In genomic region chr19:7034006-7034405, GRCm38 (mm10) we compare ENCODE assay signal across 31 mouse cellular contexts. TPM values are rescaled to one million over a fixed set of nuclear protein-coding genes. Genes with fewer than 3 reads are reported as not detected.
A peak's percentile ranks its signal among the peaks of the same experiment; 100 is the strongest.
DNase-seq lines count a peak whose midpoint lies in the region; ATAC-seq and TF ChIP-seq lines count a peak whose summit lies in the region.
"Had no signal": no experiment of that assay in that cellular context is flagged by ENCODE, and none has a peak within 500 bp of the region (broad histone marks: within the 10 kb centered on the region; RNA-seq: fewer than 3 reads in every experiment).

No protein-coding gene starts in this region.

- no peaks in the 10 kb centered on the region for H3K27me3 ChIP-seq in liver, embryonic 14.5 days (ENCODE audit: control insufficient read depth, insufficient read depth, low read length)
- H3K27me3 ChIP-seq in heart, embryonic 11.5 days (ENCODE audit: control insufficient read depth, insufficient read depth, low read length), result no peaks in the 10 kb centered on the region
- H3K27me3 ChIP-seq: embryonic facial prominence, embryonic 13.5 days; forebrain, embryonic 12.5 days; forebrain, embryonic 15.5 days; heart, embryonic 12.5 days; heart, embryonic 15.5 days; hindbrain, embryonic 13.5 days; intestine, embryonic 15.5 days had no signal

- TF ChIP-seq CTCF in liver, embryonic 14.5 days (IDR thresholded peaks at IDR 0.05; ENCODE audit: low read depth), result peak; percentile 17; the same call in 1 of the 2 replicates

- no peak overlapping the region for H3K4me2 ChIP-seq in liver, embryonic 14.5 days (ENCODE audit: low read depth)
- no peak overlapping the region for H3K4me2 ChIP-seq in heart, embryonic 11.5 days
- H3K4me2 ChIP-seq: embryonic facial prominence, embryonic 13.5 days; forebrain, embryonic 12.5 days; forebrain, embryonic 15.5 days; heart, embryonic 12.5 days; heart, embryonic 15.5 days; hindbrain, embryonic 13.5 days; intestine, embryonic 15.5 days had no signal

- WGBS in liver, embryonic 14.5 days (ENCODE audit: insufficient replicate concordance), result 90% methylated on average over 5 of the region's 5 CpGs
- WGBS in heart, embryonic 11.5 days (ENCODE audit: insufficient replicate concordance), result 90% methylated on average over 5 of the region's 5 CpGs

- H3K4me1 ChIP-seq in liver, embryonic 14.5 days (replicated peaks; ENCODE audit: control insufficient read depth in 2 of 2, insufficient read depth in 2 of 2, low read length in 1 of 2), result peaks cover 16 to 18% of the 10 kb centered on the region in 2 experiments; a peak in 3 of 4 replicates
- peaks cover 15% of the 10 kb centered on the region for H3K4me1 ChIP-seq in heart, embryonic 11.5 days (ENCODE audit: control insufficient read depth, insufficient read depth, low read length)

- ATAC-seq in CD4-positive, CD25-positive, alpha-beta regulatory T cell, adult 4 months, result no peak
- ATAC-seq in liver, embryonic 14.5 days (ENCODE audit: insufficient read depth), result no peak
- ATAC-seq in heart, embryonic 11.5 days (replicated peaks; ENCODE audit: insufficient number of reproducible peaks, low FRiP score, low TSS enrichment), result no peak
- ATAC-seq: forebrain, embryonic 15.5 days; hindbrain, embryonic 16.5 days; intestine, embryonic 15.5 days had no signal

- no peaks in the 10 kb centered on the region for H3K9me3 ChIP-seq in liver, embryonic 14.5 days (ENCODE audit: control insufficient read depth, low read length)
- H3K9me3 ChIP-seq in heart, embryonic 11.5 days (replicated peaks; ENCODE audit: control insufficient read depth, low read length), result no peaks in the 10 kb centered on the region
- H3K9me3 ChIP-seq: embryonic facial prominence, embryonic 10.5 days; embryonic facial prominence, embryonic 13.5 days; forebrain, embryonic 12.5 days; forebrain, embryonic 15.5 days; heart, embryonic 12.5 days; heart, embryonic 15.5 days; hindbrain, embryonic 10.5 days; hindbrain, embryonic 13.5 days; intestine, embryonic 15.5 days had no signal

- H3K4me3 ChIP-seq in liver, embryonic 14.5 days (ENCODE audit: insufficient read depth in 1 of 2, low read depth in 2 of 2, low read length in 2 of 2), result no peak overlapping the region
- H3K4me3 ChIP-seq in heart, embryonic 11.5 days (ENCODE audit: low read depth, low read length), result no peak overlapping the region
- H3K4me3 ChIP-seq: embryonic facial prominence, embryonic 10.5 days; embryonic facial prominence, embryonic 13.5 days; erythroblast, embryonic 14.5 days; forebrain, embryonic 12.5 days; forebrain, embryonic 15.5 days; heart, embryonic 12.5 days; heart, embryonic 15.5 days; hindbrain, embryonic 10.5 days; hindbrain, embryonic 13.5 days; intestine, embryonic 15.5 days had no signal

- H3K9ac ChIP-seq in liver, embryonic 14.5 days (replicated peaks), result no peak overlapping the region
- no peak overlapping the region for H3K9ac ChIP-seq in heart, embryonic 11.5 days (ENCODE audit: low read depth, low read length)
- H3K9ac ChIP-seq: embryonic facial prominence, embryonic 13.5 days; forebrain, embryonic 12.5 days; forebrain, embryonic 15.5 days; heart, embryonic 12.5 days; heart, embryonic 15.5 days; hindbrain, embryonic 13.5 days; intestine, embryonic 15.5 days had no signal

- H3K27ac ChIP-seq in liver, embryonic 14.5 days, result no peak overlapping the region
- no peak overlapping the region for H3K27ac ChIP-seq in heart, embryonic 11.5 days (ENCODE audit: low read depth, low read length)
- H3K27ac ChIP-seq: embryonic facial prominence, embryonic 10.5 days; embryonic facial prominence, embryonic 13.5 days; forebrain, embryonic 12.5 days; forebrain, embryonic 15.5 days; heart, embryonic 15.5 days; hindbrain, embryonic 10.5 days; hindbrain, embryonic 13.5 days; intestine, embryonic 15.5 days had no signal

- TF ChIP-seq EP300 in liver, embryonic 14.5 days (IDR thresholded peaks at IDR 0.05; ENCODE audit: low read depth), result no peak

- peak; percentile 20 for DNase-seq in CD4-positive, CD25-positive, alpha-beta regulatory T cell, adult 2 months (ENCODE audit: low read depth, low spot score)
- DNase-seq in liver, embryonic 14.5 days (ENCODE audit: low read depth in 3 of 3, low spot score in 3 of 3), result no peak
- DNase-seq in liver (no peak), ES-CJ7 (ENCODE audit: low read depth, low spot score) (peak; percentile 46), ZHBTc4 (ENCODE audit: low read depth, low spot score) (peak; percentile 65)
- DNase-seq in cerebellum, postnatal 36 days, result no peak
- DNase-seq: adrenal gland, adult 2 months; adrenal gland, postnatal 14 days; cerebellum, adult 11 months; cerebellum, adult 2 months; cerebellum, adult 9-11 months; cerebellum, postnatal 25 days; embryo, embryonic 11 days; gastrocnemius, postnatal 10 days; gastrocnemius, postnatal 36 days; heart, adult 11 months; heart, postnatal 10 days; heart, postnatal 36 days had no signal

- peaks cover 60% of the 10 kb centered on the region for H3K36me3 ChIP-seq in liver, embryonic 14.5 days (replicated peaks; ENCODE audit: control insufficient read depth, insufficient read depth, low read depth)
- peaks cover 46% of the 10 kb centered on the region for H3K36me3 ChIP-seq in heart, embryonic 11.5 days (ENCODE audit: control insufficient read depth, insufficient read depth, low read length)

RNA-seq across cellular contexts. Expression of gene Stip1, which starts 5.8 kb away (rescaled TPM):
- polyA plus RNA-seq in CD4-positive, CD25-positive, alpha-beta regulatory T cell, adult 4 months (2017; shearing (Covaris generic)), result 100 to 1,000 TPM; 117 to 119 TPM
- polyA plus RNA-seq in liver, embryonic 14.5 days (2012; rRNA removed), result 56.2 and 86.2 TPM in 2 replicates
- polyA plus RNA-seq in liver, embryonic 14.5 days (2014; fragmentation: Nextera tagmentation; extraction: Ambion mirVana), result 113 and 122 TPM in 2 replicates
- 266 and 283 TPM in 2 replicates for polyA plus RNA-seq in heart, embryonic 11.5 days (2014; fragmentation: Nextera tagmentation; extraction: Ambion mirVana)

RNA-seq across cellular contexts. Expression of gene Fermt3, which starts 14.7 kb away (rescaled TPM):
- 100 to 1,000 TPM; 272 to 479 TPM for polyA plus RNA-seq in CD4-positive, CD25-positive, alpha-beta regulatory T cell, adult 4 months (2017; shearing (Covaris generic))
- 58.1 and 58.9 TPM in 2 replicates for polyA plus RNA-seq in liver, embryonic 14.5 days (2012; rRNA removed)
- 72.2 and 78.4 TPM in 2 replicates for polyA plus RNA-seq in liver, embryonic 14.5 days (2014; fragmentation: Nextera tagmentation; extraction: Ambion mirVana)
- 11.5 and 11.9 TPM in 2 replicates for polyA plus RNA-seq in heart, embryonic 11.5 days (2014; fragmentation: Nextera tagmentation; extraction: Ambion mirVana)

RNA-seq across cellular contexts. Expression of gene Macrod1, which starts 22.6 kb away (rescaled TPM):
- 1 to 10 TPM in 1 of 2 experiments, not detected in 1; 2.3 TPM for polyA plus RNA-seq in CD4-positive, CD25-positive, alpha-beta regulatory T cell, adult 4 months (2017; shearing (Covaris generic))
- 4.5 TPM in 2 replicates for polyA plus RNA-seq in liver, embryonic 14.5 days (2012; rRNA removed)
- polyA plus RNA-seq in liver, embryonic 14.5 days (2014; fragmentation: Nextera tagmentation; extraction: Ambion mirVana), result 3.7 and 5.1 TPM in 2 replicates
- polyA plus RNA-seq in heart, embryonic 11.5 days (2014; fragmentation: Nextera tagmentation; extraction: Ambion mirVana), result 13.3 and 16.7 TPM in 2 replicates

RNA-seq across cellular contexts. Expression of gene Trpt1, which starts 38.1 kb away (rescaled TPM):
- 10 to 100 TPM in 1 of 2 experiments, 1 to 10 TPM in 1; 8.1 to 10.9 TPM for polyA plus RNA-seq in CD4-positive, CD25-positive, alpha-beta regulatory T cell, adult 4 months (2017; shearing (Covaris generic))
- 1.8 and 1.9 TPM in 2 replicates for polyA plus RNA-seq in liver, embryonic 14.5 days (2012; rRNA removed)
- polyA plus RNA-seq in liver, embryonic 14.5 days (2014; fragmentation: Nextera tagmentation; extraction: Ambion mirVana), result 1.7 and 2.0 TPM in 2 replicates
- polyA plus RNA-seq in heart, embryonic 11.5 days (2014; fragmentation: Nextera tagmentation; extraction: Ambion mirVana), result 13.4 and 14.7 TPM in 2 replicates

RNA-seq across cellular contexts. Expression of gene Nudt22, which starts 38.1 kb away (rescaled TPM):
- 10 to 100 TPM; 34.8 to 39.6 TPM for polyA plus RNA-seq in CD4-positive, CD25-positive, alpha-beta regulatory T cell, adult 4 months (2017; shearing (Covaris generic))
- 6.8 and 7.1 TPM in 2 replicates for polyA plus RNA-seq in liver, embryonic 14.5 days (2012; rRNA removed)
- 9.7 and 10.9 TPM in 2 replicates for polyA plus RNA-seq in liver, embryonic 14.5 days (2014; fragmentation: Nextera tagmentation; extraction: Ambion mirVana)
- polyA plus RNA-seq in heart, embryonic 11.5 days (2014; fragmentation: Nextera tagmentation; extraction: Ambion mirVana), result 24.6 and 25.2 TPM in 2 replicates

Comparison
In these comparisons a context has a peak if more than half of its experiments do, and no peak if none do; other contexts are left out.
1. DNase-seq: peak in CD4-positive, CD25-positive, alpha-beta regulatory T cell, adult 2 months (single experiment), ES-CJ7 (single experiment) and ZHBTc4 (single experiment); none in liver, embryonic 14.5 days (0 of 3), liver (single experiment) and cerebellum, postnatal 36 days (0 of 2).